Mouse (Mus musculus) forebrain, embryonic 15.5 days (tissue): ENCODE measurements around the gene Dedd2. TPM values are rescaled to one million over a fixed set of nuclear protein-coding genes. Genes with fewer than 3 reads are reported as not detected.
A peak's percentile ranks its signal among the peaks of the same experiment; 100 is the strongest.

Source experiments
- ATAC-seq: fragments of 200-750 bp; cut with Nextera tagmentation; replicated peaks from 2 replicates; pipeline ENCODE4 v1.8.0; 2017; ENCODE audit warnings: mild to moderate bottlenecking, moderate TSS enrichment, moderate library complexity
- H3K27ac ChIP-seq: fragments of 300-500 bp; sonication (generic); replicated peaks from 2 replicates; pipeline ENCODE4 v1.5.1; 2015; ENCODE audit warnings: mild to moderate bottlenecking, inconsistent platforms
- H3K27me3 ChIP-seq: fragments of 300-500 bp; sonication (generic); 2 replicates; pipeline ENCODE4 v1.6.1; 2015; ENCODE audit warnings: inconsistent platforms
- H3K36me3 ChIP-seq: fragments of 300-500 bp; sonication (generic); 2 replicates; pipeline ENCODE4 v1.6.1; 2015; ENCODE audit warnings: mild to moderate bottlenecking, inconsistent platforms
- H3K4me1 ChIP-seq: fragments of 300-500 bp; sonication (generic); 2 replicates; pipeline ENCODE4 v1.6.1; 2015; ENCODE audit warnings: inconsistent platforms
- H3K4me2 ChIP-seq: fragments of 300-500 bp; sonication (generic); replicated peaks from 2 replicates; pipeline ENCODE4 v1.6.1; 2015; ENCODE audit warnings: mild to moderate bottlenecking, inconsistent platforms
- H3K4me3 ChIP-seq: fragments of 300-500 bp; sonication (generic); 2 replicates; pipeline ENCODE4 v1.5.1; 2015; ENCODE audit warnings: mild to moderate bottlenecking, inconsistent platforms
- H3K9ac ChIP-seq: fragments of 300-500 bp; sonication (generic); replicated peaks from 2 replicates; pipeline ENCODE4 v1.6.1; 2015; ENCODE audit warnings: mild to moderate bottlenecking, inconsistent platforms
- H3K9me3 ChIP-seq: fragments of 300-500 bp; sonication (generic); 2 replicates; pipeline ENCODE4 v1.6.1; 2016; ENCODE audit warnings: inconsistent platforms
- WGBS: fragments of 180-500 bp; shearing (Covaris S2); methylation state at CpG from one replicate; pipeline ENCODE4 v1.1.7; 2015; ENCODE audit warnings: mixed read lengths; 5-methylcytosine and 5-hydroxymethylcytosine counted together
- microRNA-seq: library from miRNA; unstranded; fragments of <30 nt; microRNA quantifications from one replicate; pipeline ENCODE4, GENCODE M21; 2016
- polyA plus RNA-seq: library from polyadenylated mRNA; unstranded; fragments of >200 nt; fragmentation: Nextera tagmentation; extraction: Ambion mirVana; gene quantifications from 2 replicates; pipeline ENCODE4 v1.2.1, GENCODE M21; 2015

Gene Dedd2
- polyA plus RNA-seq, 1 experiment from 2014 or later: 18.0 TPM

DNA sequence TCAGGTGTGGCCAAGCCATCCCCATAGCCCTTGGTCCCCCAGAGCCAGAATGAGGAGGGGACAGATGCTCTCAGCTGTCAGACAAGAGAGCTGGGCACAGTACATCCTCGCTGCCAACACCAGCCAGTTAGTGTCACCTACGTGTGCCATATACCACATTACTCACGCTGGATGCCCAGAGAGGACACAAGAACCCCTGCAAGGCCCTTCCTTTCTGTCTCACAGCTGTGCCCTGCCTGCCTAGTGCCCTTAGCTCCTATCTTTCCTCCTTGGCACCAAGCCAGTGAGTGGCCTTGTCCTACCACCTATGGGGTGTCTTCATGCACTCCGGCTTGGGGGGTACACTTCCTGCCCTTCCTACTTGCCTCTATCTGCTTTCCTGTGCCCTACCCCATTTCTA is 65.8 kb downstream of the Dedd2 start:
- H3K36me3 ChIP-seq: no peaks in the 10 kb centered on the region
- no peak overlapping the region for H3K9ac ChIP-seq
- no peak for ATAC-seq
- H3K9me3 ChIP-seq: no peaks in the 10 kb centered on the region
- 44% methylated on average over 4 of the region's 4 CpGs for WGBS
- H3K4me2 ChIP-seq: no peak overlapping the region
- H3K4me3 ChIP-seq: no peak overlapping the region
- H3K27ac ChIP-seq: peak overlapping the region; percentile 57; the same call in 1 of the 2 replicates
- peaks cover 58% of the 10 kb centered on the region for H3K4me1 ChIP-seq
- no peaks in the 10 kb centered on the region for H3K27me3 ChIP-seq

DNA sequence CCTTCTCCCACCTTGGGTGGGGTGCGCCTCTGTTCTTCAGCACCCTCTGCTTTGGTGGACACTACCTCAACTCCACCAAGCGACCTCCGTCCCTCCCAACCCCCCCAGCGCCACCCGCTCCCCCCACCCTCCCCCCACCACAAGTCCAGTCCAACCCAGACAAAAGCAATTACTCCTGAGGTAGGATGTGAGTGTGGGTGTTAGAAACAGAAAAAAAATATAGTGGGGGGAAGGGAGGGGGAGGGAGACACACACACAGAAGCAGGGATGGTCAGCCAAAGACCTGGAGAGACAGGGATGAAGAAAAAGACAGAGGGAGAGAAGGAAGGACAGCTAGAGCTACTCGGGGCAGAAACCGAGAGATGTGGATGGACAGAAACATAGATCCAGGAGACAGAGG is 66.6 kb downstream of the Dedd2 start:
- H3K27me3 ChIP-seq: no peaks in the 10 kb centered on the region
- peak overlapping the region; percentile 57; the same call in 1 of the 2 replicates for H3K27ac ChIP-seq
- H3K36me3 ChIP-seq: no peaks in the 10 kb centered on the region
- no peak for ATAC-seq
- H3K9me3 ChIP-seq: no peaks in the 10 kb centered on the region
- WGBS: 34% methylated on average over 7 of the region's 7 CpGs
- peaks cover 59% of the 10 kb centered on the region for H3K4me1 ChIP-seq
- H3K4me2 ChIP-seq: no peak overlapping the region
- H3K9ac ChIP-seq: no peak overlapping the region
- no peak overlapping the region for H3K4me3 ChIP-seq

DNA sequence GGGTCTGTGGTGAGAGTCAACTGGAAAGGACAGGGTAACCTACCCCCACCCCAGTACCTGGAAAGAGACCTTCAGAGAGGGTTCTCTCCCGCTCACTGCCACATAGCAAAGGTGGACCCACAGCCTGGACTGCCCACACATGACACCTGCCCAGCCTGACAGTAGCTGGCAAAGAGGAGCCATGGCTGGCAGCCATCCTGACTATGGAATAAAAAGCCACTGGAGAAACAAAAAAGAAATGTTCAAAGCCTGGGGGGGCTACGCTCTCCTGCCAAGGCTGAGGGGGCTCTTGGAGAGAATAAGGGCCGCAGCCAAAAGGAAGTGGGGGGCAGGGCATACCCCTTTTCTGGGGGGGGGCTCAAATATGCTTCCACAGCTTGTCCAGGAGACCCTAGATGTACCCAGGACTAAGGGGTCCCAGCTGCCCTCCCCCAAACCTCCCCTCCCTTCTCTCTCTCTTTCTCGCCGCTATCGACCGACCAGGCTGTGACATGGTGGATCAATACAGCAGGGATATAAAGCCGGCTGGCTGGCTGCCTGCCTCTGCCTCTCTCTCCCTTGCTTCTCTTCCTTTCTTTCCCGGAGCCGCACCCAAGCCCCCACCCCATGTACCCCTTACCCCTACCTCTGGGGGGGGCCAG is 68.4 kb downstream of the Dedd2 start:
- 12% methylated on average over 10 of the region's 10 CpGs for WGBS
- no peaks in the 10 kb centered on the region for H3K36me3 ChIP-seq
- H3K27me3 ChIP-seq: no peaks in the 10 kb centered on the region
- H3K4me1 ChIP-seq: peaks cover 59% of the 10 kb centered on the region
- peak overlapping the region; percentile 67 for H3K27ac ChIP-seq
- H3K9me3 ChIP-seq: no peaks in the 10 kb centered on the region
- peak; percentile 49 for ATAC-seq
- peak overlapping the region; percentile 5; the same call in 1 of the 2 replicates for H3K4me3 ChIP-seq
- H3K9ac ChIP-seq: peak overlapping the region; percentile 41; the same call in 1 of the 2 replicates
- peak overlapping the region; percentile 36 for H3K4me2 ChIP-seq

DNA sequence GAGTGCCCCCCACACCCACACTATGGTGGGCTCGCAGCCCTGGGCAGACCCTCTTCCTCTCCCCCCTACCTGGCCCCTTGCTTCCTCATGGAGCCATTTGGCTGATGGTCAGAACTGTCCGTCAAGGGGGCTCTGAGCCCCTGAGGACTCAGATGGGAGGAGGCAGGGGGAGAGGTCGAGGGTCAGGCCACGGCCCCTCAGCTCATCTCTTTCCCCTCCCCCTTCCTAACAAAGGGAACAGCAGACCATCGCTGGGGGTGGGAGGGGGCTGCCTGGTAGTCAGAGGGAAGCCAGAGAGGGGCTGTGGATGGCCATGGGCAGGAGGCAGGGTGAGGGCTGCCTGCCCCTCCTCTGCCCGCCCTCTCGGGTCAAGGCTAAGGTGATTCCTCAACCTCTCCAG is 69.4 kb downstream of the Dedd2 start:
- 4% methylated on average over 5 of the region's 7 CpGs for WGBS
- peaks cover 59% of the 10 kb centered on the region for H3K4me1 ChIP-seq
- ATAC-seq: 0 out of 2 replicates have a peak, but pooled peaks have one; percentile 4
- peak overlapping the region; percentile 25 for H3K4me2 ChIP-seq
- H3K9ac ChIP-seq: 0 out of 2 replicates have a peak overlapping the region, but pooled peaks have one; percentile 7
- no peaks in the 10 kb centered on the region for H3K9me3 ChIP-seq
- no peak overlapping the region for H3K4me3 ChIP-seq
- no peaks in the 10 kb centered on the region for H3K36me3 ChIP-seq
- H3K27me3 ChIP-seq: no peaks in the 10 kb centered on the region
- H3K27ac ChIP-seq: peak overlapping the region; percentile 59

DNA sequence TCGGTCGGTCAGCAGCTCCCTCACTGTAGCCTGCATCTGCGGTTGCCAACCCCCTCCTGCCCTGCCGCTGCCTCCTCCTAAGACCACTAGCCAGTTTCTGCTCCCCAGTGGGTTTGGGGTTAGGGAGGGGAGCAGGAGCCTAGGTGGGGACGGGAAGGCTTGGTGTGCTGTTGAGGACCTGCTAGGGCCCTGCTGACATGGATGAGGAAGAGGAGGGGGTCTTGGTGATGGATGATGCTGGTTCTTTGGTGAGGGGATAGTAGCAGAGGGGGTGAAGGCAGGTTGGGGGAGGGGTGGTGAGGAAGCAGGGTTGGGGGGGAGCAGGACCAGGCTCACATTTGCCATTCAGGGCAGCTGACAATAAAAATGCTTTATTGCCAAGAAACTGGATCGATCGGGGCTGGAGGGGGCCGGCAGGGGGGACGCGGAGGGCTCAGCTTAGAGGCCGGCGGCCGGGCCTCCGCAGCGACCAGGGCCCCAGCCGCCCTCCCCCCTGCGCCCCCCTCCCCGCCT is 70.2 kb downstream of the Dedd2 start:
- Histone ChIP-seq H3K4me2 (peak overlapping the region; percentile 25; the same call in 1 of the 2 replicates), H3K27me3 (no peaks in the 10 kb centered on the region), H3K4me1 (peaks cover 56% of the 10 kb centered on the region), H3K27ac (peak overlapping the region; percentile 41; the same call in 1 of the 2 replicates), H3K9me3 (no peaks in the 10 kb centered on the region), H3K36me3 (no peaks in the 10 kb centered on the region), H3K4me3 (no peak overlapping the region), H3K9ac (no peak overlapping the region; the same call in 1 of the 2 replicates)
- ATAC-seq: no peak
- under 1% methylated on average over 16 of the region's 18 CpGs for WGBS

Small RNA genes within 50 kb of the gene (microRNA-seq; reads per million reads assigned to microRNA genes)
- not detected for gene Mir7048

Other genes with a start within 250 kb of the Dedd2 start
- gene Rabac1, start 247.9 kb downstream of the Dedd2 start, polyA plus RNA-seq: 195 and 196 TPM in 2 replicates
- gene Atp1a3, start 214.7 kb downstream of the Dedd2 start, polyA plus RNA-seq: 181 and 191 TPM in 2 replicates
- 15.9 and 17.1 TPM in 2 replicates for gene Grik5, start 148.3 kb downstream of the Dedd2 start, polyA plus RNA-seq
- gene Zfp574, start 148.0 kb downstream of the Dedd2 start, polyA plus RNA-seq: 35.8 and 40.8 TPM in 2 replicates
- 17.4 and 17.5 TPM in 2 replicates for gene Pou2f2, start 40.9 kb downstream of the Dedd2 start, polyA plus RNA-seq
- gene Zfp526, start 810 bp upstream of the Dedd2 start, polyA plus RNA-seq: 1.9 and 2.0 TPM in 2 replicates
- 16.2 and 17.4 TPM in 2 replicates for gene Gsk3a, start 17.2 kb upstream of the Dedd2 start, polyA plus RNA-seq
- 4.8 and 5.5 TPM in 2 replicates for gene Erf, start 30.1 kb upstream of the Dedd2 start, polyA plus RNA-seq
- 53.2 and 54.4 TPM in 2 replicates for gene Cic, start 47.1 kb upstream of the Dedd2 start, polyA plus RNA-seq
- gene Pafah1b3, start 77.4 kb upstream of the Dedd2 start, polyA plus RNA-seq: 521 and 550 TPM in 2 replicates
- 1.6 and 2.1 TPM in 2 replicates for gene Prr19, start 80.8 kb upstream of the Dedd2 start, polyA plus RNA-seq
- 30.9 and 32.3 TPM in 2 replicates for gene Tmem145, start 85.5 kb upstream of the Dedd2 start, polyA plus RNA-seq
- 22.3 and 23.3 TPM in 2 replicates for gene Megf8, start 96.5 kb upstream of the Dedd2 start, polyA plus RNA-seq
- not detected in 2 replicates for gene Cnfn, start 149.1 kb upstream of the Dedd2 start, polyA plus RNA-seq
- gene Lipe, start 178.1 kb upstream of the Dedd2 start, polyA plus RNA-seq: 15.4 and 16.1 TPM in 2 replicates
- gene Cxcl17, start 192.3 kb upstream of the Dedd2 start, polyA plus RNA-seq: 0.39 and 0.60 TPM in 2 replicates